21 mouse cellular contexts compared by ENCODE assay signal in genomic region chr3:51222302-51222701, GRCm38 (mm10). TPM values are rescaled to one million over a fixed set of nuclear protein-coding genes. Genes with fewer than 3 reads are reported as not detected.
DNase-seq lines count a peak whose midpoint lies in the region; ATAC-seq and TF ChIP-seq lines count a peak whose summit lies in the region.
"Had no signal": no experiment of that assay in that cellular context is flagged by ENCODE, and none has a peak within 500 bp of the region (broad histone marks: within the 10 kb centered on the region; RNA-seq: fewer than 3 reads in every experiment).

No protein-coding gene starts in this region.

- peak overlapping the region; percentile 32 for H3K4me2 ChIP-seq in heart, embryonic 11.5 days
- H3K4me2 ChIP-seq in lung, embryonic 14.5 days, result no peak overlapping the region
- H3K4me2 ChIP-seq: embryonic facial prominence, embryonic 15.5 days; liver, embryonic 15.5 days; midbrain, embryonic 11.5 days; neural tube, embryonic 13.5 days; stomach, embryonic 15.5 days had no signal

- H3K79me2 ChIP-seq in MEL (ENCODE audit: control insufficient read depth, insufficient read depth, low read length, poor library complexity), result peaks cover 23% of the 10 kb centered on the region

- H3K27me3 ChIP-seq in heart, embryonic 11.5 days (ENCODE audit: control insufficient read depth, insufficient read depth, low read length), result no peaks in the 10 kb centered on the region
- H3K27me3 ChIP-seq in lung, embryonic 14.5 days (ENCODE audit: insufficient read depth, low read length), result no peaks in the 10 kb centered on the region
- H3K27me3 ChIP-seq in MEL (ENCODE audit: control insufficient read depth in 1 of 2, insufficient read depth in 2 of 2, low read length in 2 of 2), result no peaks in the 10 kb centered on the region
- no peaks in the 10 kb centered on the region for H3K27me3 ChIP-seq in small intestine, adult 2 months (ENCODE audit: control insufficient read depth, insufficient read depth, low read length)
- H3K27me3 ChIP-seq: embryonic facial prominence, embryonic 15.5 days; neural tube, embryonic 13.5 days; stomach, embryonic 15.5 days had no signal

- WGBS in heart, embryonic 11.5 days (ENCODE audit: insufficient replicate concordance), result 54% methylated on average over 6 of the region's 6 CpGs
- WGBS in lung, embryonic 14.5 days, result 72% methylated on average over 6 of the region's 6 CpGs
- 57% methylated on average over 6 of the region's 6 CpGs for WGBS in small intestine, adult 2 months

- H3K9me3 ChIP-seq in heart, embryonic 11.5 days (replicated peaks; ENCODE audit: control insufficient read depth, low read length), result no peaks in the 10 kb centered on the region
- H3K9me3 ChIP-seq in lung, embryonic 14.5 days (ENCODE audit: low read depth, low read length), result no peaks in the 10 kb centered on the region
- no peaks in the 10 kb centered on the region for H3K9me3 ChIP-seq in MEL (replicated peaks; ENCODE audit: insufficient read depth, low read length)
- H3K9me3 ChIP-seq: embryonic facial prominence, embryonic 15.5 days; forebrain, embryonic 10.5 days; hindbrain, embryonic 10.5 days; kidney, embryonic 15.5 days; liver, embryonic 15.5 days; neural tube, embryonic 13.5 days; stomach, embryonic 15.5 days had no signal

- no peak for DNase-seq in heart, postnatal 14 days
- DNase-seq in lung, embryonic 14.5 days, result peak; percentile 44
- DNase-seq in lung, postnatal 14 days, result no peak
- peak; percentile 40 for DNase-seq in MEL (ENCODE audit: low read depth, low spot score)
- DNase-seq in frontal cortex, adult 2 months (ENCODE audit: extremely low spot score in 1 of 2, low spot score in 1 of 2), result no peak
- DNase-seq in layer of hippocampus, adult 9-11 months, result no peak
- DNase-seq: adrenal gland, postnatal 36 days; cerebellum, postnatal 14 days; embryo, embryonic 11 days; gastrocnemius, postnatal 14 days had no signal

- no peak for TF ChIP-seq POLR2A in MEL (IDR thresholded peaks at IDR 0.05; ENCODE audit: control insufficient read depth in 1 of 2, insufficient read depth in 1 of 2, low read depth in 1 of 2, low read length in 2 of 2, poor library complexity in 1 of 2)
- no peak for TF ChIP-seq POLR2A in small intestine, adult 2 months (IDR thresholded peaks at IDR 0.05; ENCODE audit: low read depth, low read length)

- no peak for TF ChIP-seq RAD21 in MEL (IDR thresholded peaks at IDR 0.05; ENCODE audit: low read depth, low read length)

- H3K9ac ChIP-seq in heart, embryonic 11.5 days (ENCODE audit: low read depth, low read length), result no peak overlapping the region
- H3K9ac ChIP-seq in lung, embryonic 14.5 days, result no peak overlapping the region
- no peak overlapping the region for H3K9ac ChIP-seq in MEL (ENCODE audit: control insufficient read depth, low read depth, low read length, poor library complexity, severe bottlenecking)
- H3K9ac ChIP-seq: embryonic facial prominence, embryonic 15.5 days; kidney, embryonic 15.5 days; liver, embryonic 15.5 days; neural tube, embryonic 13.5 days; stomach, embryonic 15.5 days had no signal

- TF ChIP-seq EP300 in MEL (IDR thresholded peaks at IDR 0.05; ENCODE audit: low read depth in 1 of 2, low read length in 2 of 2), result no peak

- peaks cover 29% of the 10 kb centered on the region for H3K4me1 ChIP-seq in heart, embryonic 11.5 days (ENCODE audit: control insufficient read depth, insufficient read depth, low read length)
- H3K4me1 ChIP-seq in lung, embryonic 14.5 days (ENCODE audit: insufficient read depth), result peaks cover 13% of the 10 kb centered on the region
- peaks cover 3 to 21% of the 10 kb centered on the region in 2 experiments; a peak in 3 of 4 replicates for H3K4me1 ChIP-seq in MEL (ENCODE audit: control insufficient read depth in 1 of 2, insufficient read depth in 2 of 2, low read length in 2 of 2)
- H3K4me1 ChIP-seq in small intestine, adult 2 months (ENCODE audit: control insufficient read depth, insufficient read depth, insufficient read length, low read length), result peaks cover 9% of the 10 kb centered on the region; the same call in 1 of the 2 replicates
- H3K4me1 ChIP-seq: stomach, embryonic 15.5 days had no signal

- TF ChIP-seq CTCF in lung, embryonic 14.5 days (IDR thresholded peaks at IDR 0.05; ENCODE audit: low read depth), result no peak
- no peak for TF ChIP-seq CTCF in MEL (IDR thresholded peaks at IDR 0.05 in 2 of 3, conservative IDR thresholded peaks at IDR 0.05 in 1 of 3; ENCODE audit: control insufficient read depth in 1 of 3, insufficient read depth in 1 of 3, low read depth in 2 of 3, low read length in 3 of 3, poor library complexity in 1 of 3, severe bottlenecking in 1 of 3)
- no peak for TF ChIP-seq CTCF in small intestine, adult 2 months (IDR thresholded peaks at IDR 0.05; ENCODE audit: extremely low read depth, insufficient read length, insufficient replicate concordance, low read depth, low read length)

- H3K36me3 ChIP-seq in heart, embryonic 11.5 days (ENCODE audit: control insufficient read depth, insufficient read depth, low read length), result no peaks in the 10 kb centered on the region
- H3K36me3 ChIP-seq in lung, embryonic 14.5 days (ENCODE audit: insufficient read depth), result no peaks in the 10 kb centered on the region
- peaks cover 0 to 27% of the 10 kb centered on the region in 2 experiments; a peak in 2 of 4 replicates for H3K36me3 ChIP-seq in MEL (ENCODE audit: control insufficient read depth in 1 of 2, insufficient read depth in 2 of 2, low read length in 2 of 2)
- no peaks in the 10 kb centered on the region for H3K36me3 ChIP-seq in small intestine, adult 2 months (ENCODE audit: control insufficient read depth, insufficient read depth, low read length)
- H3K36me3 ChIP-seq: embryonic facial prominence, embryonic 15.5 days; hindbrain, embryonic 10.5 days; kidney, embryonic 15.5 days; neural tube, embryonic 13.5 days; stomach, embryonic 15.5 days had no signal

- intact Hi-C loops in heart, postnatal 14 days (cut with DNase I), result no loop called here

- H3K4me3 ChIP-seq in heart, embryonic 11.5 days (ENCODE audit: low read depth, low read length), result no peak overlapping the region
- no peak overlapping the region for H3K4me3 ChIP-seq in lung, embryonic 14.5 days (ENCODE audit: low read depth, low read length)
- no peak overlapping the region for H3K4me3 ChIP-seq in MEL (ENCODE audit: control insufficient read depth in 1 of 2, insufficient read depth in 1 of 2, low read depth in 2 of 2, low read length in 2 of 2)
- no peak overlapping the region for H3K4me3 ChIP-seq in small intestine, adult 2 months (ENCODE audit: low read depth, low read length)
- H3K4me3 ChIP-seq: embryonic facial prominence, embryonic 15.5 days; forebrain, embryonic 10.5 days; hindbrain, embryonic 10.5 days; kidney, embryonic 15.5 days; liver, embryonic 15.5 days; neural tube, embryonic 13.5 days; stomach, embryonic 15.5 days had no signal

- H3K27ac ChIP-seq in heart, embryonic 11.5 days (ENCODE audit: low read depth, low read length), result no peak overlapping the region
- no peak overlapping the region for H3K27ac ChIP-seq in lung, embryonic 14.5 days (ENCODE audit: low read depth)
- H3K27ac ChIP-seq in MEL (ENCODE audit: control insufficient read depth, low read depth, low read length), result no peak overlapping the region
- peak overlapping the region; percentile 75 for H3K27ac ChIP-seq in small intestine, adult 2 months (ENCODE audit: insufficient read depth, low read depth, low read length)
- H3K27ac ChIP-seq: embryonic facial prominence, embryonic 15.5 days; forebrain, embryonic 10.5 days; hindbrain, embryonic 10.5 days; liver, embryonic 15.5 days; macrophage; neural tube, embryonic 13.5 days; stomach, embryonic 15.5 days had no signal

- ATAC-seq in heart, embryonic 11.5 days (replicated peaks; ENCODE audit: insufficient number of reproducible peaks, low FRiP score, low TSS enrichment), result no peak
- no peak for ATAC-seq in lung, embryonic 14.5 days (ENCODE audit: insufficient read depth)

TF ChIP-seq in MEL, 35 proteins besides CTCF, POLR2A, EP300 and RAD21:
- TF ChIP-seq MAX (IDR thresholded peaks at IDR 0.05; ENCODE audit: low read length), result no peak
- no peak for TF ChIP-seq NRF1 (IDR thresholded peaks at IDR 0.05; ENCODE audit: insufficient read depth, low read depth, low read length, poor library complexity, severe bottlenecking)
- TF ChIP-seq CHD1 (IDR thresholded peaks at IDR 0.05; ENCODE audit: low read depth, low read length), result no peak
- no peak for TF ChIP-seq GATA1 (IDR thresholded peaks at IDR 0.05; ENCODE audit: low read depth, low read length)
- no peak for TF ChIP-seq MYB (IDR thresholded peaks at IDR 0.05; ENCODE audit: low read depth, low read length)
- no peak for TF ChIP-seq USF2 (IDR thresholded peaks at IDR 0.05; ENCODE audit: borderline replicate concordance in 1 of 2, insufficient read depth in 1 of 2, low read depth in 1 of 2, low read length in 2 of 2)

RNA-seq across cellular contexts. Expression of gene Noct, which starts 1.9 kb away (rescaled TPM):
- polyA plus RNA-seq in heart, embryonic 11.5 days (2014; fragmentation: Nextera tagmentation; extraction: Ambion mirVana), result 10.4 and 12.2 TPM in 2 replicates
- total RNA-seq in heart, postnatal 14 days (2021), result 10 to 100 TPM; 53.9 to 68.6 TPM
- polyA plus RNA-seq in lung, embryonic 14.5 days (2014; fragmentation: Nextera tagmentation; extraction: Ambion mirVana), result 7.6 and 8.9 TPM in 2 replicates
- total RNA-seq in MEL (2012; rRNA removed), result 16.4 and 17.8 TPM in 2 replicates
- 10 to 100 TPM in 1 of 2 experiments, not detected in 1; 26.7 TPM for polyA plus RNA-seq in MEL (2012; ENCODE audit: insufficient read depth in 1 of 2, insufficient read length in 2 of 2, low read depth in 1 of 2, low replicate concordance in 2 of 2, missing spikeins in 1 of 2)
- polyA plus RNA-seq in small intestine, adult 2 months (2012; rRNA removed), result 19.2 and 56.2 TPM in 2 replicates
- 36.2 and 40.8 TPM in 2 replicates for polyA plus RNA-seq in frontal cortex, adult 2 months (2012; rRNA removed)

Comparison
In these comparisons a context has a peak if more than half of its experiments do, and no peak if none do; other contexts are left out.
1. DNase-seq: peak in lung, embryonic 14.5 days (single experiment) and MEL (single experiment); none in heart, postnatal 14 days (0 of 2), lung, postnatal 14 days (single experiment), frontal cortex, adult 2 months (0 of 2) and layer of hippocampus, adult 9-11 months (single experiment).